Mouse (Mus musculus): ENCODE data around the gene Prcd. TPM values are rescaled to one million over a fixed set of nuclear protein-coding genes. Genes with fewer than 3 reads are reported as not detected.

Gene Prcd
- polyA plus RNA-seq, 1 experiment: not detected

GRCm38 (mm10) chr11:116647340-116647991 is 5.9 kb upstream of the Prcd start:
- Histone ChIP-seq H3K4me1 (ENCODE audit: control insufficient read depth, insufficient read depth, low read length) (0 out of 2 replicates have a peak, but pooled peaks cover 3% of the 10 kb centered on the region), H3K4me3 (ENCODE audit: insufficient read depth, low read length) (no peak overlapping the region), H3K27ac (ENCODE audit: insufficient read depth, low read length) (no peak overlapping the region)
- TF ChIP-seq CTCF (IDR thresholded peaks at IDR 0.05; ENCODE audit: borderline replicate concordance, insufficient read depth, low read length): no peak
- no peak for TF ChIP-seq POLR2A (IDR thresholded peaks at IDR 0.05; ENCODE audit: low read depth, low read length)

- Histone ChIP-seq H3K27ac (ENCODE audit: insufficient read depth, low read length) (no peak overlapping the region), H3K4me3 (ENCODE audit: insufficient read depth, low read length) (no peak overlapping the region), H3K4me1 (ENCODE audit: control insufficient read depth, insufficient read depth, low read length) (0 out of 2 replicates have a peak, but pooled peaks cover 3% of the 10 kb centered on the region)
- TF ChIP-seq POLR2A (IDR thresholded peaks at IDR 0.05; ENCODE audit: low read depth, low read length) (no peak), CTCF (IDR thresholded peaks at IDR 0.05; ENCODE audit: borderline replicate concordance, insufficient read depth, low read length) (no peak)
Observed at GRCm38 (mm10) chr11:116648213-116648921, 5.0 kb upstream of the Prcd start.

GRCm38 (mm10) chr11:116648976-116649375 is 4.4 kb upstream of the Prcd start:
- TF ChIP-seq CTCF (IDR thresholded peaks at IDR 0.05; ENCODE audit: borderline replicate concordance, insufficient read depth, low read length): no peak
- TF ChIP-seq POLR2A (IDR thresholded peaks at IDR 0.05; ENCODE audit: low read depth, low read length): no peak
- Histone ChIP-seq H3K4me3 (ENCODE audit: insufficient read depth, low read length) (no peak overlapping the region), H3K27ac (ENCODE audit: insufficient read depth, low read length) (no peak overlapping the region), H3K4me1 (ENCODE audit: control insufficient read depth, insufficient read depth, low read length) (0 out of 2 replicates have a peak, but pooled peaks cover 3% of the 10 kb centered on the region)

- Histone ChIP-seq H3K4me1 (ENCODE audit: control insufficient read depth, insufficient read depth, low read length) (0 out of 2 replicates have a peak, but pooled peaks cover 3% of the 10 kb centered on the region), H3K27ac (ENCODE audit: insufficient read depth, low read length) (no peak overlapping the region), H3K4me3 (ENCODE audit: insufficient read depth, low read length) (no peak overlapping the region)
- TF ChIP-seq CTCF (IDR thresholded peaks at IDR 0.05; ENCODE audit: borderline replicate concordance, insufficient read depth, low read length): no peak
- no peak for TF ChIP-seq POLR2A (IDR thresholded peaks at IDR 0.05; ENCODE audit: low read depth, low read length)
Observed at GRCm38 (mm10) chr11:116649711-116650337, 3.5 kb upstream of the Prcd start.

- H3K4me1 ChIP-seq (ENCODE audit: control insufficient read depth, insufficient read depth, low read length): 0 out of 2 replicates have a peak, but pooled peaks cover 3% of the 10 kb centered on the region
- no peak overlapping the region for H3K4me3 ChIP-seq (ENCODE audit: insufficient read depth, low read length)
- no peak overlapping the region for H3K27ac ChIP-seq (ENCODE audit: insufficient read depth, low read length)
- TF ChIP-seq CTCF (IDR thresholded peaks at IDR 0.05; ENCODE audit: borderline replicate concordance, insufficient read depth, low read length): no peak
Observed at GRCm38 (mm10) chr11:116650811-116651210, 2.5 kb upstream of the Prcd start.

- Histone ChIP-seq H3K4me3 (ENCODE audit: insufficient read depth, low read length) (no peak overlapping the region), H3K4me1 (ENCODE audit: control insufficient read depth, insufficient read depth, low read length) (0 out of 2 replicates have a peak, but pooled peaks cover 3% of the 10 kb centered on the region), H3K27ac (ENCODE audit: insufficient read depth, low read length) (no peak overlapping the region)
- TF ChIP-seq POLR2A (IDR thresholded peaks at IDR 0.05; ENCODE audit: low read depth, low read length) (no peak), CTCF (IDR thresholded peaks at IDR 0.05; ENCODE audit: borderline replicate concordance, insufficient read depth, low read length) (no peak)
Observed at GRCm38 (mm10) chr11:116651339-116651738, 2.0 kb upstream of the Prcd start.

- H3K4me1 ChIP-seq (ENCODE audit: control insufficient read depth, insufficient read depth, low read length): 0 out of 2 replicates have a peak, but pooled peaks cover 3% of the 10 kb centered on the region
- no peak for TF ChIP-seq CTCF (IDR thresholded peaks at IDR 0.05; ENCODE audit: borderline replicate concordance, insufficient read depth, low read length)
- no peak for TF ChIP-seq POLR2A (IDR thresholded peaks at IDR 0.05; ENCODE audit: low read depth, low read length)
- H3K27ac ChIP-seq (ENCODE audit: insufficient read depth, low read length): no peak overlapping the region
- H3K4me3 ChIP-seq (ENCODE audit: insufficient read depth, low read length): no peak overlapping the region
Observed at GRCm38 (mm10) chr11:116652330-116653098, 820 bp upstream of the Prcd start.

- no peaks in the 10 kb centered on the region for H3K4me1 ChIP-seq (ENCODE audit: control insufficient read depth, insufficient read depth, low read length)
- H3K4me3 ChIP-seq (ENCODE audit: insufficient read depth, low read length): peak overlapping the region; percentile 20
Observed at GRCm38 (mm10) chr11:116653709-116654221, 431 bp downstream of the Prcd start.

GRCm38 (mm10) chr11:116654255-116654821 is 1.0 kb downstream of the Prcd start, which contains the start of gene Cygb:
Gene Cygb, minus strand, starts transcription at chr11:116654313.
- no peaks in the 10 kb centered on the region for H3K4me1 ChIP-seq (ENCODE audit: control insufficient read depth, insufficient read depth, low read length)
- peak within 1 kb of the TSS; percentile 20 for H3K4me3 ChIP-seq (ENCODE audit: insufficient read depth, low read length)
- TF ChIP-seq POLR2A (IDR thresholded peaks at IDR 0.05; ENCODE audit: low read depth, low read length): no peak
- H3K27ac ChIP-seq (ENCODE audit: insufficient read depth, low read length): no peak within 1 kb of the TSS

More at GRCm38 (mm10) chr11:116653709-116654221, 431 bp downstream of the Prcd start:
- TF ChIP-seq CTCF (IDR thresholded peaks at IDR 0.05; ENCODE audit: borderline replicate concordance, insufficient read depth, low read length) (no peak), POLR2A (IDR thresholded peaks at IDR 0.05; ENCODE audit: low read depth, low read length) (no peak)
- no peak overlapping the region for H3K27ac ChIP-seq (ENCODE audit: insufficient read depth, low read length)

Measured in embryonic fibroblast, embryonic 13.5 days (primary cell).